Mouse (Mus musculus) kidney, adult 18-20 months (tissue): Measurements from ENCODE around the gene Cyp26b1.

Experiments
- DNase-seq: peaks from one replicate; pipeline ENCODE4 v3.0.0; 2021

Cyp26b1 gene

GRCm38 (mm10) chr6:84586551-84587200, 7.0 kb downstream of the Cyp26b1 start:
- no peak for DNase-seq

GRCm38 (mm10) chr6:84585686-84586300, 7.9 kb downstream of the Cyp26b1 start:
- DNase-seq = peak; percentile 15

GRCm38 (mm10) chr6:84584783-84585685, 8.7 kb downstream of the Cyp26b1 start:
- DNase-seq = peak; percentile 27

- DNase-seq = peak; percentile 28
Observed at GRCm38 (mm10) chr6:84583841-84584782, 9.6 kb downstream of the Cyp26b1 start.

- peak; percentile 72 for DNase-seq
Observed at GRCm38 (mm10) chr6:84583371-84583770, 10.3 kb downstream of the Cyp26b1 start.

GRCm38 (mm10) chr6:84582826-84583225, 10.9 kb downstream of the Cyp26b1 start:
- no peak for DNase-seq

- DNase-seq = no peak
Observed at GRCm38 (mm10) chr6:84581833-84582445, 11.8 kb downstream of the Cyp26b1 start.

GRCm38 (mm10) chr6:84580979-84581832, 12.5 kb downstream of the Cyp26b1 start:
- no peak for DNase-seq

- no peak for DNase-seq
Observed at GRCm38 (mm10) chr6:84579508-84579907, 14.2 kb downstream of the Cyp26b1 start.

- peak; percentile 42 for DNase-seq
Observed at GRCm38 (mm10) chr6:84578928-84579327, 14.8 kb downstream of the Cyp26b1 start.

GRCm38 (mm10) chr6:84577898-84578297, 15.8 kb downstream of the Cyp26b1 start:
- no peak for DNase-seq

- no peak for DNase-seq
Observed at GRCm38 (mm10) chr6:84573905-84574660, 19.6 kb downstream of the Cyp26b1 start.

GRCm38 (mm10) chr6:84570039-84570438, 23.7 kb downstream of the Cyp26b1 start:
- no peak for DNase-seq

- DNase-seq = no peak
Observed at GRCm38 (mm10) chr6:84569590-84569989, 24.1 kb downstream of the Cyp26b1 start.

GRCm38 (mm10) chr6:84568880-84569279, 24.8 kb downstream of the Cyp26b1 start:
- no peak for DNase-seq

GRCm38 (mm10) chr6:84567696-84568095, 26.0 kb downstream of the Cyp26b1 start:
- no peak for DNase-seq

GRCm38 (mm10) chr6:84566825-84567224, 26.9 kb downstream of the Cyp26b1 start:
- no peak for DNase-seq

- no peak for DNase-seq
Observed at GRCm38 (mm10) chr6:84565245-84565644, 28.5 kb downstream of the Cyp26b1 start.

GRCm38 (mm10) chr6:84562948-84563347, 30.8 kb downstream of the Cyp26b1 start:
- no peak for DNase-seq

GRCm38 (mm10) chr6:84561171-84561570, 32.5 kb downstream of the Cyp26b1 start:
- no peak for DNase-seq
